In genomic region chr6:136804705-136805408, GRCm38 (mm10) we compare ENCODE assay signal across 7 mouse cellular contexts. TPM values are rescaled to one million over a fixed set of nuclear protein-coding genes. Genes with fewer than 3 reads are reported as not detected.
DNase-seq lines count a peak whose midpoint lies in the region; ATAC-seq and TF ChIP-seq lines count a peak whose summit lies in the region.

No protein-coding gene starts in this region.

- intact Hi-C loops in left cerebral cortex, postnatal 4 days (cut with DNase I) = no loop called here

- H3K9ac ChIP-seq in embryonic facial prominence, embryonic 15.5 days = peak overlapping the region; percentile 37; the same call in 1 of the 2 replicates
- H3K9ac ChIP-seq in limb, embryonic 11.5 days (ENCODE audit: low read length) = peak overlapping the region; percentile 30

- peak overlapping the region; percentile 55; the same call in 1 of the 2 replicates for H3K27ac ChIP-seq in testis, adult 2 months (ENCODE audit: control insufficient read depth, insufficient read depth, low read depth, low read length)
- peak overlapping the region; percentile 100 for H3K27ac ChIP-seq in embryonic facial prominence, embryonic 15.5 days (replicated peaks)
- H3K27ac ChIP-seq in limb, embryonic 11.5 days (replicated peaks; ENCODE audit: low read depth, low read length) = peak overlapping the region; percentile 75

- TF ChIP-seq CTCF in testis, adult 2 months (IDR thresholded peaks at IDR 0.05; ENCODE audit: control insufficient read depth, insufficient read depth, insufficient replicate concordance, low read depth, low read length) = no peak

- WGBS in embryonic facial prominence, embryonic 15.5 days = 24% methylated on average over 9 of the region's 9 CpGs
- WGBS in limb, embryonic 11.5 days = 41% methylated on average over 9 of the region's 9 CpGs

- no peak for TF ChIP-seq POLR2A in testis, adult 2 months (IDR thresholded peaks at IDR 0.05; ENCODE audit: control insufficient read depth, low read depth, low read length)

- H3K27me3 ChIP-seq in testis, adult 2 months (ENCODE audit: control insufficient read depth, insufficient read depth, low read length) = no peaks in the 10 kb centered on the region
- H3K27me3 ChIP-seq in embryonic facial prominence, embryonic 15.5 days = no peaks in the 10 kb centered on the region
- H3K27me3 ChIP-seq in limb, embryonic 11.5 days (ENCODE audit: control insufficient read depth, insufficient read depth, low read length) = no peaks in the 10 kb centered on the region
- no peaks in the 10 kb centered on the region for H3K27me3 ChIP-seq in splenic B cell, adult 2 months (ENCODE audit: control insufficient read depth, insufficient read depth, low read length, poor library complexity, severe bottlenecking)

- H3K4me3 ChIP-seq in testis, adult 2 months (ENCODE audit: control insufficient read depth, low read depth, low read length) = no peak overlapping the region
- H3K4me3 ChIP-seq in embryonic facial prominence, embryonic 15.5 days (replicated peaks) = peak overlapping the region; percentile 80
- peak overlapping the region; percentile 21 for H3K4me3 ChIP-seq in limb, embryonic 11.5 days (ENCODE audit: low read depth, low read length)

- no peaks in the 10 kb centered on the region for H3K36me3 ChIP-seq in testis, adult 2 months (ENCODE audit: control insufficient read depth, insufficient read depth, low read length)
- no peaks in the 10 kb centered on the region for H3K36me3 ChIP-seq in embryonic facial prominence, embryonic 15.5 days
- H3K36me3 ChIP-seq in limb, embryonic 11.5 days (ENCODE audit: control insufficient read depth, insufficient read depth, low read length) = no peaks in the 10 kb centered on the region
- H3K36me3 ChIP-seq in splenic B cell, adult 2 months (ENCODE audit: control insufficient read depth, insufficient read depth, low read length, poor library complexity, severe bottlenecking) = no peaks in the 10 kb centered on the region

- no peak for ATAC-seq in embryonic facial prominence, embryonic 15.5 days (ENCODE audit: insufficient number of reproducible peaks, low FRiP score, low TSS enrichment, low read depth)
- no peak for ATAC-seq in limb, embryonic 11.5 days (ENCODE audit: insufficient number of reproducible peaks, low FRiP score, low TSS enrichment, low read depth)
- ATAC-seq in activated CD4-positive, CD25-positive, alpha-beta regulatory T cell, adult 4 months = no peak

- H3K4me2 ChIP-seq in embryonic facial prominence, embryonic 15.5 days (replicated peaks) = peak overlapping the region; percentile 88
- peak overlapping the region; percentile 30 for H3K4me2 ChIP-seq in limb, embryonic 11.5 days (ENCODE audit: low read depth, severe bottlenecking)

- no peak for DNase-seq in testis, postnatal 10 days (ENCODE audit: low spot score)
- DNase-seq in limb, embryonic 11.5 days (ENCODE audit: low spot score) = peak; percentile 40
- peak; percentile 38 for DNase-seq in splenic B cell, adult 2 months (ENCODE audit: low read depth, low spot score)
- DNase-seq in left cerebral cortex, postnatal 4 days = no peak

- H3K9me3 ChIP-seq in embryonic facial prominence, embryonic 15.5 days (replicated peaks) = no peaks in the 10 kb centered on the region
- H3K9me3 ChIP-seq in limb, embryonic 11.5 days (ENCODE audit: control insufficient read depth, low read length) = no peaks in the 10 kb centered on the region

- peaks cover 14% of the 10 kb centered on the region for H3K4me1 ChIP-seq in testis, adult 2 months (ENCODE audit: control insufficient read depth, insufficient read depth, low read length)
- H3K4me1 ChIP-seq in embryonic facial prominence, embryonic 15.5 days = peaks cover 31% of the 10 kb centered on the region
- peaks cover 7% of the 10 kb centered on the region; the same call in 1 of the 2 replicates for H3K4me1 ChIP-seq in limb, embryonic 11.5 days (ENCODE audit: control insufficient read depth, insufficient read depth, low read length)

RNA-seq across cellular contexts. Expression of gene Hist4h4, which starts 0.6 kb away (rescaled TPM):
- polyA plus RNA-seq in testis, adult 2 months (2012; rRNA removed) = 0.96 and 0.99 TPM in 2 replicates
- 0.53 and 0.69 TPM in 2 replicates for polyA plus RNA-seq in embryonic facial prominence, embryonic 15.5 days (2015; fragmentation: Nextera tagmentation; extraction: Ambion mirVana)
- 0.92 and 0.96 TPM in 2 replicates for polyA plus RNA-seq in limb, embryonic 11.5 days (2014; fragmentation: Nextera tagmentation; extraction: Ambion mirVana)
- total RNA-seq in left cerebral cortex, postnatal 4 days (2021) = 10 to 100 TPM; 21.6 to 22.7 TPM
- 1 to 10 TPM in 1 of 2 experiments, under 1 TPM in 1; 0.96 to 1.2 TPM for polyA plus RNA-seq in activated CD4-positive, CD25-positive, alpha-beta regulatory T cell, adult 4 months (2017; shearing (Covaris generic))

RNA-seq across cellular contexts. Expression of gene H2afj, which starts 3.2 kb away (rescaled TPM):
- 34.2 and 47.7 TPM in 2 replicates for polyA plus RNA-seq in testis, adult 2 months (2012; rRNA removed)
- polyA plus RNA-seq in embryonic facial prominence, embryonic 15.5 days (2015; fragmentation: Nextera tagmentation; extraction: Ambion mirVana) = 151 and 155 TPM in 2 replicates
- polyA plus RNA-seq in limb, embryonic 11.5 days (2014; fragmentation: Nextera tagmentation; extraction: Ambion mirVana) = 78.5 and 79.9 TPM in 2 replicates
- total RNA-seq in left cerebral cortex, postnatal 4 days (2021) = 10 to 100 TPM; 49.9 to 51.7 TPM
- polyA plus RNA-seq in activated CD4-positive, CD25-positive, alpha-beta regulatory T cell, adult 4 months (2017; shearing (Covaris generic)) = 100 to 1,000 TPM; 139 to 147 TPM

RNA-seq across cellular contexts. Expression of gene BC049715, which starts 22.6 kb away (rescaled TPM):
- 150 and 168 TPM in 2 replicates for polyA plus RNA-seq in testis, adult 2 months (2012; rRNA removed)
- polyA plus RNA-seq in embryonic facial prominence, embryonic 15.5 days (2015; fragmentation: Nextera tagmentation; extraction: Ambion mirVana) = 1.2 and 3.7 TPM in 2 replicates
- 1.8 and 2.7 TPM in 2 replicates for polyA plus RNA-seq in limb, embryonic 11.5 days (2014; fragmentation: Nextera tagmentation; extraction: Ambion mirVana)
- total RNA-seq in left cerebral cortex, postnatal 4 days (2021) = 1 to 10 TPM; 2.0 to 2.6 TPM
- under 1 TPM; 0.48 to 0.60 TPM for polyA plus RNA-seq in activated CD4-positive, CD25-positive, alpha-beta regulatory T cell, adult 4 months (2017; shearing (Covaris generic))

RNA-seq across cellular contexts. Expression of gene Wbp11, which starts 23.2 kb away (rescaled TPM):
- 236 and 252 TPM in 2 replicates for polyA plus RNA-seq in testis, adult 2 months (2012; rRNA removed)
- 92.0 and 104 TPM in 2 replicates for polyA plus RNA-seq in embryonic facial prominence, embryonic 15.5 days (2015; fragmentation: Nextera tagmentation; extraction: Ambion mirVana)
- polyA plus RNA-seq in limb, embryonic 11.5 days (2014; fragmentation: Nextera tagmentation; extraction: Ambion mirVana) = 169 and 183 TPM in 2 replicates
- 100 to 1,000 TPM in 1 of 2 experiments, 10 to 100 TPM in 1; 97.6 to 104 TPM for total RNA-seq in left cerebral cortex, postnatal 4 days (2021)
- 10 to 100 TPM; 57.8 to 58.8 TPM for polyA plus RNA-seq in activated CD4-positive, CD25-positive, alpha-beta regulatory T cell, adult 4 months (2017; shearing (Covaris generic))

RNA-seq across cellular contexts. Expression of gene Gucy2c, which starts 23.3 kb away (rescaled TPM):
- polyA plus RNA-seq in testis, adult 2 months (2012; rRNA removed) = 0.16 and 0.33 TPM in 2 replicates
- 0.08 and 0.11 TPM in 2 replicates for polyA plus RNA-seq in embryonic facial prominence, embryonic 15.5 days (2015; fragmentation: Nextera tagmentation; extraction: Ambion mirVana)
- 0.14 and 0.35 TPM in 2 replicates for polyA plus RNA-seq in limb, embryonic 11.5 days (2014; fragmentation: Nextera tagmentation; extraction: Ambion mirVana)
- under 1 TPM; 0.14 to 0.22 TPM for total RNA-seq in left cerebral cortex, postnatal 4 days (2021)
- not detected for polyA plus RNA-seq in activated CD4-positive, CD25-positive, alpha-beta regulatory T cell, adult 4 months (2017; shearing (Covaris generic))

Comparison
In these comparisons a context has a peak if more than half of its experiments do, and no peak if none do; other contexts are left out.
1. DNase-seq: peak in limb, embryonic 11.5 days (single experiment) and splenic B cell, adult 2 months (single experiment); none in testis, postnatal 10 days (single experiment) and left cerebral cortex, postnatal 4 days (single experiment).
2. RNA of gene BC049715, which starts 22.6 kb away (polyA plus RNA-seq): 150 to 168 TPM in testis, adult 2 months; 1.2 to 3.7 TPM in embryonic facial prominence, embryonic 15.5 days, 1.8 to 2.7 TPM in limb, embryonic 11.5 days and 0.48 to 0.60 TPM in activated CD4-positive, CD25-positive, alpha-beta regulatory T cell, adult 4 months; every median in the first group is over 10 times any median in the second.
3. Peak in every context shown above with its lines, with median percentiles within 50 percentile points of each other: H3K27ac ChIP-seq.